In the genomic region with DNA sequence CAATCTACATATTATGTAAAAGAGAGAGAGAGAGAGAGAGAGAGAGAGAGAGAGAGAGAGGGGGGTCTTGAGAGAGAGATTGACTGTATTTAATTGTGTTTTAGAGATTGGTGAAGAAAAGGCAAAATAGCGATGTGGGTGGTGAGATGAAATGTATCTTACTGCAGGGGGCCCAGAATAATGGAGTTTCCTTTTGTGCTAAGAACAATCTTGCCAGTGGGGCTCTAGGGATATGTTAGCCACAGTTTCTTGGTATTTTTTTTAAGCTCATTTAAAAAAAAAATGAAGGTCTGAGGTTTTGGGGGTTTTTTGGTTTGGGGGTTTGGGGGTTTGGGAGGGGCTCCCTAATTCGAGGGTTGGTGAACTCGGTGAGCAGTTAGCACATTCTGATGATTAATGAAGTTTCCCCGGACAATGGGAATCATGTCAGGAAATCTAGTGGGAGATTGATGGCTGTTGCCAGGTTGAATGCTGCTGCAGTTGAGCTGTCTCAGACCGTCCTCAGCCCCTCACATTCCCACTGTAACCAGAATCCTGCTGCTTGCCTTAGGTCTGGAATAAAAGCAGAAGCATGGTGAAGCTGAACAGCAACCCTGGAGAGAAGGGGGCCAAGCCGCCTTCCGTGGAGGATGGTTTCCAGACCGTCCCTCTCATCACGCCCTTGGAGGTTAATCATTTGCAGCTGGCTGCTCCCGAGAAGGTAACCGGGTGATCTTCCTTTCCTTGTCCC, we compare ENCODE assay signal across 10 mouse cellular contexts. TPM values are rescaled to one million over a fixed set of nuclear protein-coding genes. Genes with fewer than 3 reads are reported as not detected.
DNase-seq lines count a peak whose midpoint lies in the region; ATAC-seq and TF ChIP-seq lines count a peak whose summit lies in the region.
"Had no signal": no experiment of that assay in that cellular context is flagged by ENCODE, and none has a peak within 500 bp of the region (broad histone marks: within the 10 kb centered on the region; RNA-seq: fewer than 3 reads in every experiment).

No protein-coding gene starts in this region.

- WGBS in forebrain, embryonic 10.5 days, result 4% methylated on average over 11 of the region's 11 CpGs
- WGBS in kidney, postnatal 0 days, result 9% methylated on average over 11 of the region's 11 CpGs
- WGBS in olfactory bulb, adult 2 months, result 11% methylated on average over 11 of the region's 11 CpGs

- no peak overlapping the region for H3K9ac ChIP-seq in kidney, postnatal 0 days (ENCODE audit: low read depth, low read length)

- no peak for ATAC-seq in kidney, postnatal 0 days (replicated peaks; ENCODE audit: low FRiP score, low read depth)
- no peak for ATAC-seq in megakaryocyte-erythroid progenitor cell, adult 5-6 weeks (replicated peaks; ENCODE audit: low FRiP score, low TSS enrichment, poor library complexity, severe bottlenecking)

- peak overlapping the region; percentile 23; the same call in 1 of the 2 replicates for H3K4me2 ChIP-seq in kidney, postnatal 0 days (ENCODE audit: low read length)

- peaks cover 34% of the 10 kb centered on the region for H3K27me3 ChIP-seq in forebrain, embryonic 10.5 days (ENCODE audit: poor library complexity, severe bottlenecking)
- H3K27me3 ChIP-seq in kidney, postnatal 0 days (ENCODE audit: insufficient read depth, low read length), result no peaks in the 10 kb centered on the region

- TF ChIP-seq POLR2A in olfactory bulb, adult 2 months (IDR thresholded peaks at IDR 0.05; ENCODE audit: insufficient read depth, low read depth, low read length), result no peak

- H3K27ac ChIP-seq in forebrain, embryonic 10.5 days, result peak overlapping the region; percentile 81
- no peak overlapping the region for H3K27ac ChIP-seq in kidney, postnatal 0 days
- H3K27ac ChIP-seq in olfactory bulb, adult 2 months (ENCODE audit: insufficient read depth, low read depth, low read length), result peak overlapping the region; percentile 73

- peak overlapping the region; percentile 42 for H3K4me3 ChIP-seq in forebrain, embryonic 10.5 days
- H3K4me3 ChIP-seq in kidney, postnatal 0 days (replicated peaks; ENCODE audit: low read depth, low read length), result no peak overlapping the region
- peak overlapping the region; percentile 49 for H3K4me3 ChIP-seq in olfactory bulb, adult 2 months (ENCODE audit: insufficient read depth, low read depth, low read length)

- TF ChIP-seq CTCF in kidney, postnatal 0 days (IDR thresholded peaks at IDR 0.05; ENCODE audit: low read depth), result no peak
- no peak for TF ChIP-seq CTCF in olfactory bulb, adult 2 months (IDR thresholded peaks at IDR 0.05; ENCODE audit: insufficient read depth, low read depth, low read length)

- H3K9me3 ChIP-seq in forebrain, embryonic 10.5 days, result peaks cover 2% of the 10 kb centered on the region; the same call in 1 of the 2 replicates
- H3K9me3 ChIP-seq in kidney, postnatal 0 days (replicated peaks; ENCODE audit: low read length), result no peaks in the 10 kb centered on the region
- H3K9me3 ChIP-seq: G1E had no signal

- H3K4me1 ChIP-seq in forebrain, embryonic 10.5 days, result peaks cover 45% of the 10 kb centered on the region
- H3K4me1 ChIP-seq in kidney, postnatal 0 days (replicated peaks; ENCODE audit: insufficient read depth, low read length), result no peaks in the 10 kb centered on the region; the same call in 1 of the 2 replicates
- peaks cover 3% of the 10 kb centered on the region; the same call in 1 of the 2 replicates for H3K4me1 ChIP-seq in olfactory bulb, adult 2 months (ENCODE audit: control insufficient read depth, insufficient read depth, low read length)

- DNase-seq in kidney, adult 18-20 months, result peak; percentile 17
- no peak for DNase-seq in kidney, adult 11 months
- DNase-seq in forebrain, embryonic 10.5 days (ENCODE audit: extremely low spot score, low spot score), result peak; percentile 37
- no peak for DNase-seq in kidney, postnatal 0 days (ENCODE audit: low spot score)
- DNase-seq in lung, postnatal 25 days (ENCODE audit: low spot score), result no peak
- no peak for DNase-seq in heart, adult 11 months

- peaks cover 8% of the 10 kb centered on the region for H3K36me3 ChIP-seq in forebrain, embryonic 10.5 days (replicated peaks)
- no peaks in the 10 kb centered on the region for H3K36me3 ChIP-seq in kidney, postnatal 0 days (ENCODE audit: insufficient read depth, low read length)
- H3K36me3 ChIP-seq: G1E had no signal

RNA-seq across cellular contexts. Expression of gene Nsg2, which starts 1.1 kb away (rescaled TPM):
- 9.8 and 16.1 TPM in 2 replicates for polyA plus RNA-seq in forebrain, embryonic 10.5 days (2016; fragmentation: Nextera tagmentation; extraction: Ambion mirVana)
- 7.2 and 9.2 TPM in 2 replicates for polyA plus RNA-seq in kidney, postnatal 0 days (2015; fragmentation: Nextera tagmentation; extraction: Ambion mirVana)
- 206 and 450 TPM in 2 replicates for polyA plus RNA-seq in olfactory bulb, adult 2 months (2012; ENCODE audit: insufficient read depth, insufficient read length, low replicate concordance, missing spikeins)
- 1.0 and 1.9 TPM in 2 replicates for total RNA-seq in megakaryocyte-erythroid progenitor cell, adult 5-6 weeks (2014; fragmentation: Nextera tagmentation)
- total RNA-seq in megakaryocyte-erythroid progenitor cell, adult 5-6 weeks (2017), result 0.52 and 0.88 TPM in 2 replicates
- polyA plus RNA-seq: G1E had no signal

RNA-seq across cellular contexts. Expression of gene 4930524B15Rik, which starts 36.0 kb away (rescaled TPM):
- 0.11 TPM in 1 of 2 replicates, not detected in the other for polyA plus RNA-seq in forebrain, embryonic 10.5 days (2016; fragmentation: Nextera tagmentation; extraction: Ambion mirVana)
- polyA plus RNA-seq in kidney, postnatal 0 days (2015; fragmentation: Nextera tagmentation; extraction: Ambion mirVana), result 0.10 and 0.18 TPM in 2 replicates
- polyA plus RNA-seq in olfactory bulb, adult 2 months (2012; ENCODE audit: insufficient read depth, insufficient read length, low replicate concordance, missing spikeins), result not detected in 2 replicates
- total RNA-seq in megakaryocyte-erythroid progenitor cell, adult 5-6 weeks (2014; fragmentation: Nextera tagmentation), result not detected in 2 replicates
- total RNA-seq in megakaryocyte-erythroid progenitor cell, adult 5-6 weeks (2017), result not detected in 2 replicates
- total RNA-seq: G1E had no signal
- polyA plus RNA-seq: G1E; liver, embryonic 16.5 days had no signal

Comparison
In these comparisons a context has a peak if more than half of its experiments do, and no peak if none do; other contexts are left out.
1. DNase-seq: peak in kidney, adult 18-20 months (single experiment) and forebrain, embryonic 10.5 days (single experiment); none in kidney, adult 11 months (single experiment), kidney, postnatal 0 days (single experiment), lung, postnatal 25 days (single experiment) and heart, adult 11 months (single experiment).
2. RNA of gene Nsg2, which starts 1.1 kb away (polyA plus RNA-seq): 206 to 450 TPM in olfactory bulb, adult 2 months; 9.8 to 16.1 TPM in forebrain, embryonic 10.5 days and 7.2 to 9.2 TPM in kidney, postnatal 0 days; every median in the first group is over 10 times any median in the second.